Mouse (Mus musculus): Measurements from ENCODE around the gene Col8a2. TPM values are rescaled to one million over a fixed set of nuclear protein-coding genes. Genes with fewer than 3 reads are reported as not detected.

Col8a2 gene
- polyA plus RNA-seq, 1 experiment from 2014 or later, result 4.6 TPM

DNA sequence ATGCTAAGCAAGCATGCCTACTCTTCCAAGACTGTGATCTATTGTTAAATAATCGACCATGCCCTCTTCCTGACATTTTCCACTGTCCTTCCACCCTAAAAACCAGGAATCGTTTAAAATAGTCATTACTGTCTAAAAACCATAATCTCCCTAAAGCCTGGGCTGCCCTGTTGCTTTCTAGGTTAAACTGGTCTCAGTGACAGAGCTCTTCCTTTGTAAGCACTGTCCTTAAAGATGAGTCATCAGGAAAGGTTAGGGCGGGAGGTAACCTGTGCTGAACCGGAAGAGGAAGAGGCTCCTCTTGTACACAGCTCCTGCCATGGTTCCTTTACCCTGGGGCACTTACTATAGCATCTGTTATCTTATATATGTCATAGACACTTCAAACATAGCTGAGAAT is 52.9 kb downstream of the Col8a2 start:
- no peak overlapping the region for H3K27ac ChIP-seq (ENCODE audit: low read length)
- H3K36me3 ChIP-seq (ENCODE audit: control insufficient read depth, insufficient read depth, low read length), result no peaks in the 10 kb centered on the region
- H3K9me3 ChIP-seq (ENCODE audit: control insufficient read depth, low read length), result no peaks in the 10 kb centered on the region
- no peak overlapping the region for H3K4me3 ChIP-seq (ENCODE audit: low read length)
- H3K9ac ChIP-seq (ENCODE audit: low read length), result no peak overlapping the region
- ATAC-seq (ENCODE audit: low read depth), result no peak
- no peaks in the 10 kb centered on the region for H3K27me3 ChIP-seq (ENCODE audit: control insufficient read depth, insufficient read depth, low read depth, low read length)
- no peak overlapping the region for H3K4me2 ChIP-seq (ENCODE audit: low read depth, low read length)
- H3K4me1 ChIP-seq (replicated peaks; ENCODE audit: control insufficient read depth, insufficient read depth, low read length), result no peaks in the 10 kb centered on the region
- 53% methylated on average over 4 of the region's 4 CpGs for WGBS

DNA sequence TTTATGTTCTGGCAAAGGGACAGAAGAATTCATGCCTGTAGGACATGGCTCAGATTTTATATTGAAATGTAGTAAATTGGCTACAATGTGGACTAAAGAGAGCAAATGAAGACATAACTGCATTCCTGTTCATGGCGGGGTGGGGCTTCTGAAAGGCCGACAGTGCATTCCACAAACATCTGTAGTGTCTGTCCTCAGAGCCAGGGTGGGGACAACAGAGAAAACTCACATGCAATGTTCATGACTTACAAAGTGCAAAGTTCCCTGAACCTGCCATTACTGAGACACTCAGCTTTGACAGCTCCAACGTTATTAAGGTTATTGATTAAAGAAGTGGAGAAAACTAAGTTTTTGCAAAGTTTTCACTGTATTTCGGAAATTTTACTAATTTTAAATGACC is 56.9 kb downstream of the Col8a2 start:
- Histone ChIP-seq H3K4me2 (ENCODE audit: low read depth, low read length) (no peak overlapping the region), H3K9me3 (ENCODE audit: control insufficient read depth, low read length) (no peaks in the 10 kb centered on the region), H3K36me3 (ENCODE audit: control insufficient read depth, insufficient read depth, low read length) (peaks cover 16% of the 10 kb centered on the region), H3K4me1 (replicated peaks; ENCODE audit: control insufficient read depth, insufficient read depth, low read length) (no peaks in the 10 kb centered on the region), H3K9ac (ENCODE audit: low read length) (no peak overlapping the region), H3K27ac (ENCODE audit: low read length) (no peak overlapping the region), H3K27me3 (ENCODE audit: control insufficient read depth, insufficient read depth, low read depth, low read length) (no peaks in the 10 kb centered on the region), H3K4me3 (ENCODE audit: low read length) (no peak overlapping the region)
- WGBS, result 64% methylated on average over 4 of the region's 4 CpGs
- no peak for ATAC-seq (ENCODE audit: low read depth)

DNA sequence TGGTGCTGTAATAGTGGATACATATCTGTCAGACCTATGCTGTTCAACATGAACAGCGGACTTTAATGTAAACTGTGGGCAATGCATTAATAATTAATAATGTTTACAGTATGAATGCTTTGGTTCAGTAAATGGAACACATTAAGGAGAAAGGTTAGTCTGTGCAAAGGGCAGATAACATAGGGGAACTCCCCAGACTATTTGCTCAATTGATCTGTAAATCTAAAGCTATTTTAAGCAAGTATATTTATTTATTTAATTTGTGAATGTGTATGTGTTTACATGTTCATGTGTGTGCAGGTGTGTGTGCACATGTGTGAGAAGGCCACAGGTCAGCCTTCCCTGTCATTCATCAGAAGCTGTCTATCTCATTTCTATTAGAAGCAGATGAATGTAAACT is 73.5 kb downstream of the Col8a2 start:
- Histone ChIP-seq H3K9ac (ENCODE audit: low read length) (no peak overlapping the region), H3K4me1 (replicated peaks; ENCODE audit: control insufficient read depth, insufficient read depth, low read length) (no peaks in the 10 kb centered on the region), H3K27me3 (ENCODE audit: control insufficient read depth, insufficient read depth, low read depth, low read length) (no peaks in the 10 kb centered on the region), H3K36me3 (ENCODE audit: control insufficient read depth, insufficient read depth, low read length) (peaks cover 15% of the 10 kb centered on the region), H3K9me3 (ENCODE audit: control insufficient read depth, low read length) (no peaks in the 10 kb centered on the region), H3K4me2 (ENCODE audit: low read depth, low read length) (no peak overlapping the region), H3K4me3 (ENCODE audit: low read length) (no peak overlapping the region), H3K27ac (ENCODE audit: low read length) (no peak overlapping the region)
- ATAC-seq (ENCODE audit: low read depth), result no peak
- WGBS, result 88% methylated on average over 1 of the region's 1 CpGs

Other genes starting within 250 kb of the Col8a2 start
- 116 and 135 TPM in 2 replicates for gene Mrps15, start 239.9 kb upstream of the Col8a2 start, polyA plus RNA-seq (2015; fragmentation: Nextera tagmentation; extraction: Ambion mirVana)
- 21.8 and 23.7 TPM in 2 replicates for gene Oscp1, start 228.2 kb upstream of the Col8a2 start, polyA plus RNA-seq (2015; fragmentation: Nextera tagmentation; extraction: Ambion mirVana)
- gene Lsm10, start 190.2 kb upstream of the Col8a2 start, polyA plus RNA-seq (2015; fragmentation: Nextera tagmentation; extraction: Ambion mirVana), result 57.2 and 57.7 TPM in 2 replicates
- 37.7 and 40.3 TPM in 2 replicates for gene Stk40, start 182.8 kb upstream of the Col8a2 start, polyA plus RNA-seq (2015; fragmentation: Nextera tagmentation; extraction: Ambion mirVana)
- gene Eva1b, start 139.0 kb upstream of the Col8a2 start, polyA plus RNA-seq (2015; fragmentation: Nextera tagmentation; extraction: Ambion mirVana), result 98.0 and 108 TPM in 2 replicates
- 9.2 and 12.3 TPM in 2 replicates for gene Sh3d21, start 123.3 kb upstream of the Col8a2 start, polyA plus RNA-seq (2015; fragmentation: Nextera tagmentation; extraction: Ambion mirVana)
- 197 and 213 TPM in 2 replicates for gene Thrap3, start 84.0 kb upstream of the Col8a2 start, polyA plus RNA-seq (2015; fragmentation: Nextera tagmentation; extraction: Ambion mirVana)
- 26.0 and 26.9 TPM in 2 replicates for gene Map7d1, start 30.4 kb upstream of the Col8a2 start, polyA plus RNA-seq (2015; fragmentation: Nextera tagmentation; extraction: Ambion mirVana)
- 101 and 107 TPM in 2 replicates for gene Trappc3, start 24.5 kb upstream of the Col8a2 start, polyA plus RNA-seq (2015; fragmentation: Nextera tagmentation; extraction: Ambion mirVana)
- gene Adprhl2, start 34.9 kb downstream of the Col8a2 start, polyA plus RNA-seq (2015; fragmentation: Nextera tagmentation; extraction: Ambion mirVana), result 61.0 and 65.3 TPM in 2 replicates
- 13.2 and 14.9 TPM in 2 replicates for gene Tekt2, start 38.9 kb downstream of the Col8a2 start, polyA plus RNA-seq (2015; fragmentation: Nextera tagmentation; extraction: Ambion mirVana)
- gene Ago3, start 142.8 kb downstream of the Col8a2 start, polyA plus RNA-seq (2015; fragmentation: Nextera tagmentation; extraction: Ambion mirVana), result 17.9 and 19.7 TPM in 2 replicates
- gene Ago1, start 181.8 kb downstream of the Col8a2 start, polyA plus RNA-seq (2015; fragmentation: Nextera tagmentation; extraction: Ambion mirVana), result 6.3 and 6.4 TPM in 2 replicates
- gene Ago4, start 246.7 kb downstream of the Col8a2 start, polyA plus RNA-seq (2015; fragmentation: Nextera tagmentation; extraction: Ambion mirVana), result 3.8 and 4.0 TPM in 2 replicates

All from lung, embryonic 16.5 days (tissue).